Mouse (Mus musculus) megakaryocyte, embryonic 14.5 days (primary cell): ENCODE data around the gene Ccdc120.

Experiments used
- FLI1 ChIP-seq: IDR thresholded peaks from 2 replicates; pipeline ENCODE4 v1.6.1; 2012; ENCODE audit warnings: low read length, inconsistent platforms, mixed read lengths
- GATA1 ChIP-seq: IDR thresholded peaks from 3 replicates; pipeline ENCODE4 v1.6.1; 2012; ENCODE audit warnings: mixed read lengths, low read length, inconsistent platforms, borderline replicate concordance

- no peak for TF ChIP-seq GATA1
- no peak for TF ChIP-seq FLI1
Measured at GRCm38 (mm10) chrX:7688321-7688720, 62.4 kb downstream of the Ccdc120 start.
